In genomic region chr9:65460198-65460597, GRCm38 (mm10) we compare ENCODE assay signal across 9 mouse cellular contexts. TPM values are rescaled to one million over a fixed set of nuclear protein-coding genes. Genes with fewer than 3 reads are reported as not detected.
A peak's percentile ranks its signal among the peaks of the same experiment; 100 is the strongest.
DNase-seq lines count a peak whose midpoint lies in the region; ATAC-seq lines count a peak whose summit lies in the region.
"Had no signal": no experiment of that assay in that cellular context is flagged by ENCODE, and none has a peak within 500 bp of the region (broad histone marks: within the 10 kb centered on the region; RNA-seq: fewer than 3 reads in every experiment).

No protein-coding gene starts in this region.

- whole genome bisulfite sequencing in kidney, embryonic 15.5 days = 35% methylated on average over 3 of the region's 3 CpGs
- WGBS in embryonic facial prominence, embryonic 14.5 days = 66% methylated on average over 3 of the region's 3 CpGs
- WGBS in hindbrain, embryonic 16.5 days = 34% methylated on average over 3 of the region's 3 CpGs
- WGBS in midbrain, embryonic 15.5 days = 45% methylated on average over 3 of the region's 3 CpGs

- peaks cover 2% of the 10 kb centered on the region; the same call in 1 of the 2 replicates for H3K36me3 ChIP-seq in kidney, embryonic 15.5 days
- no peaks in the 10 kb centered on the region for H3K36me3 ChIP-seq in embryonic facial prominence, embryonic 14.5 days (ENCODE audit: control insufficient read depth, insufficient read depth, low read length)
- H3K36me3 ChIP-seq in hindbrain, embryonic 16.5 days (ENCODE audit: control insufficient read depth, insufficient read depth, low read length) = peaks cover under 1% of the 10 kb centered on the region; the same call in 1 of the 2 replicates
- no peaks in the 10 kb centered on the region for H3K36me3 ChIP-seq in midbrain, embryonic 15.5 days (replicated peaks)

- H3K9me3 ChIP-seq in kidney, embryonic 15.5 days (replicated peaks) = no peaks in the 10 kb centered on the region
- no peaks in the 10 kb centered on the region for H3K9me3 ChIP-seq in embryonic facial prominence, embryonic 14.5 days (ENCODE audit: control insufficient read depth, low read length)
- no peaks in the 10 kb centered on the region for H3K9me3 ChIP-seq in hindbrain, embryonic 16.5 days (ENCODE audit: control insufficient read depth, low read length)
- H3K9me3 ChIP-seq in midbrain, embryonic 15.5 days = no peaks in the 10 kb centered on the region

- peak overlapping the region; percentile 94 for H3K27ac ChIP-seq in kidney, embryonic 15.5 days
- peak overlapping the region; percentile 50; the same call in 1 of the 2 replicates for H3K27ac ChIP-seq in embryonic facial prominence, embryonic 14.5 days (replicated peaks; ENCODE audit: low read depth, low read length)
- peak overlapping the region; percentile 94 for H3K27ac ChIP-seq in hindbrain, embryonic 16.5 days (ENCODE audit: low read depth, low read length)
- H3K27ac ChIP-seq in midbrain, embryonic 15.5 days = peak overlapping the region; percentile 90

- H3K4me1 ChIP-seq in kidney, embryonic 15.5 days = peaks cover 24% of the 10 kb centered on the region
- peaks cover 17% of the 10 kb centered on the region for H3K4me1 ChIP-seq in embryonic facial prominence, embryonic 14.5 days (ENCODE audit: control insufficient read depth, insufficient read depth, low read length)
- H3K4me1 ChIP-seq in hindbrain, embryonic 16.5 days (ENCODE audit: control insufficient read depth, insufficient read depth, low read depth, low read length) = peaks cover 18% of the 10 kb centered on the region
- H3K4me1 ChIP-seq in midbrain, embryonic 15.5 days = peaks cover 28% of the 10 kb centered on the region

- H3K9ac ChIP-seq in kidney, embryonic 15.5 days = 0 out of 2 replicates have a peak overlapping the region, but pooled peaks have one; percentile 94
- H3K9ac ChIP-seq in embryonic facial prominence, embryonic 14.5 days (ENCODE audit: low read depth, low read length) = no peak overlapping the region
- peak overlapping the region; percentile 95 for H3K9ac ChIP-seq in hindbrain, embryonic 16.5 days (ENCODE audit: low read depth, low read length)
- H3K9ac ChIP-seq in midbrain, embryonic 15.5 days = peak overlapping the region; percentile 81

- peak overlapping the region; percentile 95 for H3K4me3 ChIP-seq in kidney, embryonic 15.5 days (replicated peaks)
- peak overlapping the region; percentile 66 for H3K4me3 ChIP-seq in embryonic facial prominence, embryonic 14.5 days (ENCODE audit: low read depth, low read length)
- peak overlapping the region; percentile 97 for H3K4me3 ChIP-seq in hindbrain, embryonic 16.5 days (ENCODE audit: low read length)
- peak overlapping the region; percentile 76 for H3K4me3 ChIP-seq in midbrain, embryonic 15.5 days

- peak; percentile 16 for ATAC-seq in kidney, embryonic 15.5 days (replicated peaks; ENCODE audit: low FRiP score)
- ATAC-seq in embryonic facial prominence, embryonic 14.5 days (ENCODE audit: low read depth) = no peak
- ATAC-seq in hindbrain, embryonic 16.5 days = no peak
- peak; percentile 19; the same call in 1 of the 2 replicates for ATAC-seq in midbrain, embryonic 15.5 days (replicated peaks)

- no peaks in the 10 kb centered on the region for H3K27me3 ChIP-seq in kidney, embryonic 15.5 days
- H3K27me3 ChIP-seq in embryonic facial prominence, embryonic 14.5 days (replicated peaks; ENCODE audit: control insufficient read depth, insufficient read depth, low read length) = no peaks in the 10 kb centered on the region
- H3K27me3 ChIP-seq in hindbrain, embryonic 16.5 days (replicated peaks; ENCODE audit: control insufficient read depth, insufficient read depth, low read length) = no peaks in the 10 kb centered on the region
- H3K27me3 ChIP-seq in midbrain, embryonic 15.5 days (replicated peaks) = no peaks in the 10 kb centered on the region

- no peak for DNase-seq in kidney, postnatal 10 days
- DNase-seq in embryonic facial prominence, embryonic 14.5 days (ENCODE audit: low spot score) = no peak
- DNase-seq in thymus, adult 18-20 months = no peak
- no peak for DNase-seq in cerebellum, postnatal 25 days
- DNase-seq in layer of hippocampus, adult 8-10 months (ENCODE audit: low spot score in 2 of 2) = no peak

- peak overlapping the region; percentile 69 for H3K4me2 ChIP-seq in kidney, embryonic 15.5 days
- H3K4me2 ChIP-seq in embryonic facial prominence, embryonic 14.5 days (ENCODE audit: low read depth, low read length) = peak overlapping the region; percentile 76
- peak overlapping the region; percentile 85 for H3K4me2 ChIP-seq in hindbrain, embryonic 16.5 days (ENCODE audit: low read length)
- peak overlapping the region; percentile 62 for H3K4me2 ChIP-seq in midbrain, embryonic 15.5 days

RNA-seq across cellular contexts. Expression of gene Spg21, which starts 0.5 kb away (rescaled TPM):
- 111 and 126 TPM in 2 replicates for polyA plus RNA-seq in kidney, embryonic 15.5 days (2015; fragmentation: Nextera tagmentation; extraction: Ambion mirVana)
- polyA plus RNA-seq in embryonic facial prominence, embryonic 14.5 days (2014; fragmentation: Nextera tagmentation; extraction: Ambion mirVana) = 176 and 185 TPM in 2 replicates
- polyA plus RNA-seq in hindbrain, embryonic 16.5 days (2015; fragmentation: Nextera tagmentation; extraction: Ambion mirVana) = 107 TPM in 2 replicates
- polyA plus RNA-seq in midbrain, embryonic 15.5 days (2015; fragmentation: Nextera tagmentation; extraction: Ambion mirVana) = 115 and 133 TPM in 2 replicates
- total RNA-seq in layer of hippocampus, adult 8-10 months (2022) = 10 to 100 TPM; 33.7 to 37.7 (median 36.4) TPM

RNA-seq across cellular contexts. Expression of gene Mtfmt, which starts 24.6 kb away (rescaled TPM):
- polyA plus RNA-seq in kidney, embryonic 15.5 days (2015; fragmentation: Nextera tagmentation; extraction: Ambion mirVana) = 21.1 and 25.3 TPM in 2 replicates
- 14.6 and 17.9 TPM in 2 replicates for polyA plus RNA-seq in embryonic facial prominence, embryonic 14.5 days (2014; fragmentation: Nextera tagmentation; extraction: Ambion mirVana)
- polyA plus RNA-seq in hindbrain, embryonic 16.5 days (2015; fragmentation: Nextera tagmentation; extraction: Ambion mirVana) = 22.8 and 24.0 TPM in 2 replicates
- 21.4 and 24.7 TPM in 2 replicates for polyA plus RNA-seq in midbrain, embryonic 15.5 days (2015; fragmentation: Nextera tagmentation; extraction: Ambion mirVana)
- 10 to 100 TPM; 16.6 to 20.5 (median 18.5) TPM for total RNA-seq in layer of hippocampus, adult 8-10 months (2022)

RNA-seq across cellular contexts. Expression of gene Slc51b, which starts 37.4 kb away (rescaled TPM):
- 3.1 and 4.3 TPM in 2 replicates for polyA plus RNA-seq in kidney, embryonic 15.5 days (2015; fragmentation: Nextera tagmentation; extraction: Ambion mirVana)
- not detected in 2 replicates for polyA plus RNA-seq in embryonic facial prominence, embryonic 14.5 days (2014; fragmentation: Nextera tagmentation; extraction: Ambion mirVana)
- polyA plus RNA-seq in hindbrain, embryonic 16.5 days (2015; fragmentation: Nextera tagmentation; extraction: Ambion mirVana) = not detected in 2 replicates
- not detected in 2 replicates for polyA plus RNA-seq in midbrain, embryonic 15.5 days (2015; fragmentation: Nextera tagmentation; extraction: Ambion mirVana)
- not detected for total RNA-seq in layer of hippocampus, adult 8-10 months (2022)
- total RNA-seq: MEL had no signal

RNA-seq across cellular contexts. Expression of gene Ankdd1a, which starts 59.8 kb away (rescaled TPM):
- polyA plus RNA-seq in kidney, embryonic 15.5 days (2015; fragmentation: Nextera tagmentation; extraction: Ambion mirVana) = not detected in 2 replicates
- polyA plus RNA-seq in embryonic facial prominence, embryonic 14.5 days (2014; fragmentation: Nextera tagmentation; extraction: Ambion mirVana) = not detected in 2 replicates
- 1.1 and 1.2 TPM in 2 replicates for polyA plus RNA-seq in hindbrain, embryonic 16.5 days (2015; fragmentation: Nextera tagmentation; extraction: Ambion mirVana)
- polyA plus RNA-seq in midbrain, embryonic 15.5 days (2015; fragmentation: Nextera tagmentation; extraction: Ambion mirVana) = 1.0 and 1.7 TPM in 2 replicates
- 1 to 10 TPM; 2.2 to 3.4 (median 2.8) TPM for total RNA-seq in layer of hippocampus, adult 8-10 months (2022)
- total RNA-seq: MEL had no signal

Comparison
In these comparisons a context has a peak if more than half of its experiments do, and no peak if none do; other contexts are left out.
1. ATAC-seq: peak in kidney, embryonic 15.5 days (single experiment) and midbrain, embryonic 15.5 days (single experiment); none in embryonic facial prominence, embryonic 14.5 days (single experiment) and hindbrain, embryonic 16.5 days (single experiment).
2. Peak in every context shown above with its lines, with median percentiles within 50 percentile points of each other: H3K27ac ChIP-seq, H3K4me2 ChIP-seq and H3K4me3 ChIP-seq.